In genomic region chr9:16114821-16115485, GRCm38 (mm10) we compare ENCODE assay signal across 9 mouse cellular contexts.
DNase-seq lines count a peak whose midpoint lies in the region; ATAC-seq and TF ChIP-seq lines count a peak whose summit lies in the region.
"Had no signal": no experiment of that assay in that cellular context is flagged by ENCODE, and none has a peak within 500 bp of the region (broad histone marks: within the 10 kb centered on the region; RNA-seq: fewer than 3 reads in every experiment).

No protein-coding gene starts in this region.

- H3K4me3 ChIP-seq in gastrocnemius, adult 2 months: no peak overlapping the region
- no peak overlapping the region for H3K4me3 ChIP-seq in intestine, postnatal 0 days (ENCODE audit: low read depth, low read length)
- no peak overlapping the region for H3K4me3 ChIP-seq in lung, embryonic 14.5 days (ENCODE audit: low read depth, low read length)
- H3K4me3 ChIP-seq: midbrain, embryonic 12.5 days had no signal

- no peak overlapping the region for H3K9ac ChIP-seq in intestine, postnatal 0 days (ENCODE audit: low read depth, low read length)
- no peak overlapping the region for H3K9ac ChIP-seq in lung, embryonic 14.5 days
- H3K9ac ChIP-seq: midbrain, embryonic 12.5 days had no signal

- H3K27ac ChIP-seq in gastrocnemius, adult 2 months: peak overlapping the region; percentile 38
- H3K27ac ChIP-seq in intestine, postnatal 0 days (ENCODE audit: low read depth, low read length): 0 out of 2 replicates have a peak overlapping the region, but pooled peaks have one; percentile 15
- peak overlapping the region; percentile 58; the same call in 1 of the 2 replicates for H3K27ac ChIP-seq in lung, embryonic 14.5 days (ENCODE audit: low read depth)
- H3K27ac ChIP-seq: midbrain, embryonic 12.5 days had no signal

- no peak overlapping the region for H3K4me2 ChIP-seq in intestine, postnatal 0 days (replicated peaks; ENCODE audit: low read depth)
- H3K4me2 ChIP-seq in lung, embryonic 14.5 days: no peak overlapping the region
- H3K4me2 ChIP-seq: midbrain, embryonic 12.5 days had no signal

- no peak for TF ChIP-seq CTCF in gastrocnemius, adult 2 months (IDR thresholded peaks at IDR 0.05)
- no peak for TF ChIP-seq CTCF in intestine, postnatal 0 days (IDR thresholded peaks at IDR 0.05; ENCODE audit: low read depth)
- no peak for TF ChIP-seq CTCF in lung, embryonic 14.5 days (IDR thresholded peaks at IDR 0.05; ENCODE audit: low read depth)

- H3K9me3 ChIP-seq in intestine, postnatal 0 days (ENCODE audit: control insufficient read depth): no peaks in the 10 kb centered on the region
- no peaks in the 10 kb centered on the region for H3K9me3 ChIP-seq in lung, embryonic 14.5 days (ENCODE audit: low read depth, low read length)
- H3K9me3 ChIP-seq: midbrain, embryonic 12.5 days had no signal

- peak; percentile 19 for DNase-seq in gastrocnemius, adult 2 months
- no peak for DNase-seq in gastrocnemius, adult 8-10 months (ENCODE audit: low spot score in 2 of 2)
- DNase-seq in lung, embryonic 14.5 days: peak; percentile 61
- no peak for DNase-seq in B cell, adult 2 months
- DNase-seq in adrenal gland, postnatal 14 days: no peak
- DNase-seq in thymus, postnatal 4 days: no peak

- no peaks in the 10 kb centered on the region for H3K36me3 ChIP-seq in intestine, postnatal 0 days (ENCODE audit: control insufficient read depth, insufficient read depth)
- H3K36me3 ChIP-seq in lung, embryonic 14.5 days (ENCODE audit: insufficient read depth): no peaks in the 10 kb centered on the region
- H3K36me3 ChIP-seq: midbrain, embryonic 12.5 days had no signal

- intact Hi-C loops in gastrocnemius, adult 2 months (cut with DNase I): no loop called here

- no peaks in the 10 kb centered on the region for H3K4me1 ChIP-seq in intestine, postnatal 0 days (replicated peaks; ENCODE audit: control insufficient read depth, insufficient read depth, low read length)
- H3K4me1 ChIP-seq in lung, embryonic 14.5 days (ENCODE audit: insufficient read depth): peaks cover 6% of the 10 kb centered on the region; the same call in 1 of the 2 replicates
- H3K4me1 ChIP-seq: midbrain, embryonic 12.5 days had no signal

- ATAC-seq in common myeloid progenitor, adult 5-6 weeks (replicated peaks; ENCODE audit: low read depth, poor library complexity, severe bottlenecking): 0 out of 2 replicates have a peak, but pooled peaks have one; percentile 22
- ATAC-seq in intestine, postnatal 0 days: no peak
- ATAC-seq in lung, embryonic 14.5 days (ENCODE audit: insufficient read depth): peak; percentile 65; the same call in 1 of the 2 replicates

- H3K27me3 ChIP-seq in intestine, postnatal 0 days (replicated peaks; ENCODE audit: control insufficient read depth, insufficient read depth, low read length): no peaks in the 10 kb centered on the region
- H3K27me3 ChIP-seq in lung, embryonic 14.5 days (ENCODE audit: insufficient read depth, low read length): no peaks in the 10 kb centered on the region
- H3K27me3 ChIP-seq: midbrain, embryonic 12.5 days had no signal

- WGBS in intestine, postnatal 0 days: 67% methylated on average over 7 of the region's 7 CpGs
- 38% methylated on average over 7 of the region's 7 CpGs for WGBS in lung, embryonic 14.5 days

Comparison
In these comparisons a context has a peak if more than half of its experiments do, and no peak if none do; other contexts are left out.
1. DNase-seq: peak in gastrocnemius, adult 2 months (single experiment) and lung, embryonic 14.5 days (single experiment); none in gastrocnemius, adult 8-10 months (0 of 2), B cell, adult 2 months (0 of 2), adrenal gland, postnatal 14 days (single experiment) and thymus, postnatal 4 days (single experiment).
2. Peak in every context shown above with its lines, with median percentiles within 50 percentile points of each other: H3K27ac ChIP-seq.